Mouse (Mus musculus) adrenal gland, postnatal 14 days (tissue): ENCODE results near the gene Ddx41. TPM values are rescaled to one million over a fixed set of nuclear protein-coding genes. Genes with fewer than 3 reads are reported as not detected.

Source experiments
- DNase-seq: peaks from one replicate; pipeline ENCODE4 v3.0.0; 2021; ENCODE audit warnings: mixed read lengths
- total RNA-seq: library from RNA; stranded (reverse); gene quantifications from 2 replicates; pipeline ENCODE4 v1.2.3, GENCODE M21; 2021

Gene Ddx41
- total RNA-seq, 1 experiment from 2014 or later = 38.4 TPM

DNA sequence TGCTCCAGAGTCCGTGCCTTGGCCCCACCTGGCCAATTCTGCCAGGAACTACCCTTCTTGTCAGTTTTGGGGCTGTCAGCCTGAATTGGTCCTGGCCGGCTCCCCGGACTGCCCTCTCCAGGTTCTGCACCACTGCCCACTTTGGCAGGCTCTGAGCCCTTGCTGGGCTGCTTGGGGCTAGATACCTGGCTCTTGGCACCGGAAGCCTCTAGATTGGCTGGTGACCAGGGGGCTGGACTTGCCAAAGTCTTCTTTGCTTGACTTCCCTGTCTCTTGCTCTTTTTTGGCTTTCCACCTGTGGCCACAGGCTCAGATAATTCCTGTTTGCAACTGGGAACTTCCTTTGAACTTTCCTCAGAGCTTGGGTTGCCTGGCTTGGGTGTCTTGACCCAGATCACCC, 6.4 kb upstream of the Ddx41 start:
- DNase-seq = no peak

DNA sequence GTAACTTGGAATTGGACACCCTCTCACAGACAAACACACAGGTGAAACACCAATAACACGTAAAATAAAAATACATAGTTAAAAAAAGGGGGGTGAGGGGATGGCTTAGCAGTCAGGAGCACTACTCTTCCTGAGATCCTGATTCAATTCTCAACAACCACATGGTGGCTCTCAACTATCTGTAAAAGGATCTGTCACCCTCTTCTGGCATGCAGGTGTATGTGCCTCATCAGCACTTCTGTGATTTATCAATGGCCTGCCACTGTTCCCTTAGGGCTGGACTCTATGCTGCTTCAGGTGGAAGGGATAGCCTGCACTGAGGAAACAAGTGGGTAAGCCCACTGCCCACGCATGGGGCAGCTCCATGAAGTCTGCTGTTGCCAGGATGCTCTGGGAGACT, 4.5 kb upstream of the Ddx41 start:
- DNase-seq = peak; percentile 43

DNA sequence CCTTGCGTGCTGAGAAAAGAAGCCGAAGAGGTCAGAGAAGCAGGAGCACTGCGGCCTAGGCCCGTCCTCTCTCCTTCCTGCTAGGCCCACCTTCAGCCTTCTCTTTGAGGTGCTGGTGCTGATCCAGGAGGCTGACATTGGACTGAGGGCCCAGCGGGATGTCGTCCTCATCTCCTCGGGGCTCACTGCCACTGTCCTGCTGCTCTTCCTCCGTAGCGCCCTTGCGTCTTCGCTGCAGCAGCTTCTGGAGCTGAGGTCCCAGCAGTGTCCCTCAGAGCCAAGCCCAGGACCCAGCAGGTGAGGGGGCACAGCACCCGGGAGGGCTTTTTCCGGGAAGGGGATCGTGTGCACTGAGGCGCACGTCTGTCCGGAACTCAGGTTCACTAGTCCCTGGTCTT, 663 bp downstream of the Ddx41 start:
- DNase-seq = no peak

DNA sequence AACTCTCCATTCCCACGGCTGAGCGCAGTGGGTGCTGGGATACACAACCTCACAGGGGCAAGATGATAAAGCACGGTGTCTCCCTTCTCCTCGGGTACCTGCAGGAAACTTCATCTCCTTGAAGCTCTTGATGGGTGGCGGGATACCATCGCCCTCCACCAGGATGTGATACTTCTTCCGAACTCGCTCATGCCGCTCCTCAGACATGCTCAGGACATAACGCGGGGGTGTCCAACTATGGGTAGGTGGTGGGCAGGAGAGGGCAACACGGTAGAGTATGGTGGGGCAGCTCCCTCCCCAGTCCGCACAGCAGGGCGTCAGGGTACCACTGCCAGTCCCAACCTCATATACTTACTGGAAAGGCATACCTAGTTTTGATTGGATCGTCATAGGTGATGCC, 1.3 kb downstream of the Ddx41 start:
- DNase-seq = no peak

DNA sequence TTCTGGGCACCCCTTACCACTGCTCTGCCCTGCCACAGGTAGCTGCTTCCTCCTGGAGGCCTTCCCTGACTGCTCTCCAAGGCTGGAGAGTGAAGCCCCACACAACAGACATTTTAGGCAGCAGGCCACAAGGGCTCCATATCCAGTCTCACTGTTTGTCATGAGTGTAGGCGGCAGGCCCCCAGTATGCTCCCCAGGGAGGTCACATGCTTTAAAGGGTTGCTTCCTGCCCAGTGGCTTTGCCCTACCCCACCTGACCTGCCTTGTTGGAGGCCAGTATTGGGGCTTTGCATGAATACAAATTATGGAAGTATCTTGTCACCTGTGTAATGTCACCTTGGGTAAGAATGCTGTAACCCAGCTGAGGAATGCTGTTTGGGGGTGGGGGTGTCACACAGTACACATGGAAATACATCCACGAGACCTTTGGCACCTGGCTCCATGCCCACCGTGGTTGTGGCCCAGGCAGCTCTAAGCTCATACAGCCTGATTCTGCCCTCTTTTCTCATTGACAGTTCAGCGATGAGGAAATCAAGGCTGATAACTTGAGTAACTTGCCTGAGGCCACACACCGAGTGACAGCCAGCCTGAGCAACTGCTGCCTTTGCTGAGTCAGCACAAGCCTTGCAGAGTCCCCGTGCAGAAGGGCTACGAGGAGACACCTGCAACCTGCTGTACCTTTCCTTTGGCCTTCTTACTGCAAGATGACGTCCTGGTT, 7.1 kb downstream of the Ddx41 start, which contains the start of gene Dok3:
TSS of gene Dok3 (minus strand) at position 99 of the 718 bp plus-strand sequence.
- DNase-seq = peak; percentile 53

DNA sequence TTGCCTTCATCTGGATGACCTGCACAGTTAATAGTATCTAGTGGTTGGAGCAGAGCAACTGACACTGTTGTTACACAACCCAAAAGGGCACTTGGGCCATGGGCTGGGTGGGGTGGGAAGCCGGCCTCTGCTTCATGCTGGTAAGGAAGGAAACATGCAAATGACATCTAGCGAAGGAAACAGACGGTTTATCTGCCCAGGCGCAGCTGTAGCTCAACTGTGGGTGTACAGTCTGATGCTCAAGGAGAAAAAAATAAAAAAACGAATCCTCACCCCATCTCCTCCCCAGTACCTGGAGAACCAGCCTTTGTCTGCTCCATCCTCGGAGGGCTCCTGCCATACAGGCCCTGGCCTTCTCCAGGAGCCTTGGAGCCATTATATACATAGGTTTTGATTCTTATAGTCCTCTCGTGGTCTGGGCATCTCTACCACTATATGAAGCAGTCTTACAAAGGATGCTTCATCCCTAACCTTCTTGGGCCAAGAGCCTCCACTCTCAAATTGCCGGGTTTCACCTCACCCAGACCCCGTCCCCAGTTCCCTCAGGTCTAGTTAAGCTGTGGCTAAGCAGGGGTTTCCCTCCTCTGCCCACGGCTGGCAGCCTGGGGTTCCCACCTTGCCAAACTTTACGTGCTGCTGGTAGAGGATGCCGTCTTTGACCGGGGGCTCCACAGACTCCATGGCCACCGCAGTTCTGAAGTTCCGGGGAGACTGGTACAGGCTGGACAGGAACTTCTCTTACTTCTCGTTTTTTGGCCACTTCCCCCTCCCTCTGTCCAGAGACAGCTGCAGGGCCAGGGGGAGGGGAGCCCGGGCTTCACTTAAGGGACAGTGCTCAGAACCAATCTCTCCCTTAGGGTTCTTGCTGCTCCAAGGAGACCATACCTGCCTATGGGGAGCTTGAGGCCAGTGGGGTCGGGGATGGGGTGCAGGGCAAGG, 8.4 kb downstream of the Ddx41 start:
- DNase-seq = no peak

DNA sequence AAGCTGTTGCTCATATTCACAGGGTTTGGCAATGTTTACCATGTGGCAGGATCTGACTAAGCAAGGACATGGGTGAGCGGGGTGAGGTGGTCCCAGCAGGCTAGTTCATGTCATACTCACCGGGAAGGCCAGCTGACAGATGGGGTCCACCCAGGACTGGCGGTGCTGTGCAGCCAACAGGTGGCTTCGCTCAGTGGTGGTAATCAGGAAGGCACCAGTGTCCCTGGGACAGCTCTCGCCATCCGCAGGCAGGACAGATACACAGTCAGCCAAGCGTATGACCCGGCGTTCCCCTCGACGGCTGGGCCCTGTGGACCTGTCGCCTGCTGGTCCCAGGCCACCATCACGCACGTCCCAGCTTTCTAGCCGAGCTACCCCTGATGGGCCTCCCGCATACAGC, 9.2 kb downstream of the Ddx41 start:
- DNase-seq = no peak

DNA sequence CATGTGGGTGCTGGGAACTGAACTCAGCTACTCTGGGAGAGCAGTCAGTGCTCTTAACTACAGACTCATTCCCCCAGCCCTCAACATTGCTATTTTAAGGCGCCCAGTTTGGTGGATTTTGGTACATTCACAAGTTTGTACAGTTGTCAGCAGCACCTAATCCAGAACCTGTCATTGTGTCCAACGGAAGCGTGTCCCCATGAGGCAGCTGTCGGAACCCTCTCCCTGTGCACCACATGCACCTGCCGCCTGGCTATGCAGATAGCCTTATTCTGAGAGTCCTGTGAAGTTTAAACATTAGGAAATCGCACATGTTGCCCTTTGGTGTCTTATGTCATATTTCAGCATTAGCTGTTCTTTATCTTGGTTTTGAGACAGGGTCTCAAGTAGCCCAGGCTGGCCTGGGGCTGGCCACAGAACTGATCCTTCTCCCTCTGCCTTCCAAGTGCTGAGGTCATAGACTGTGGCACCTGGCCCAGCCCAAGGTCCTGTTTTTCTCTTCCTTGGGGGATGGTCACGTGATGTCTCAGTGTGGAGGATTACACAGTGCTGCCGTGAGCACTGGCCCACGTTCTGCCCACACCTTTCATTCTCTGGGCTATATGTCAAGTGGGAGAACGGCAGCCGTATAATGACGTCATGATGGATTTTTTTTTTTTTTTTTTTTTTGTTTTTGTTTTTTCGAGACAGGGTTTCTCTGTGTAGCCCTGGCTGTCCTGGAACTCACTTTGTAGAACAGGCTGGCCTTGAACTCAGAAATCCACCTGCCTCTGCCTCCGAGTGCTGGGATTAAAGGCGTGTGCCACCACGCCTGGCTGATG, 10.5 kb downstream of the Ddx41 start:
- no peak for DNase-seq

DNA sequence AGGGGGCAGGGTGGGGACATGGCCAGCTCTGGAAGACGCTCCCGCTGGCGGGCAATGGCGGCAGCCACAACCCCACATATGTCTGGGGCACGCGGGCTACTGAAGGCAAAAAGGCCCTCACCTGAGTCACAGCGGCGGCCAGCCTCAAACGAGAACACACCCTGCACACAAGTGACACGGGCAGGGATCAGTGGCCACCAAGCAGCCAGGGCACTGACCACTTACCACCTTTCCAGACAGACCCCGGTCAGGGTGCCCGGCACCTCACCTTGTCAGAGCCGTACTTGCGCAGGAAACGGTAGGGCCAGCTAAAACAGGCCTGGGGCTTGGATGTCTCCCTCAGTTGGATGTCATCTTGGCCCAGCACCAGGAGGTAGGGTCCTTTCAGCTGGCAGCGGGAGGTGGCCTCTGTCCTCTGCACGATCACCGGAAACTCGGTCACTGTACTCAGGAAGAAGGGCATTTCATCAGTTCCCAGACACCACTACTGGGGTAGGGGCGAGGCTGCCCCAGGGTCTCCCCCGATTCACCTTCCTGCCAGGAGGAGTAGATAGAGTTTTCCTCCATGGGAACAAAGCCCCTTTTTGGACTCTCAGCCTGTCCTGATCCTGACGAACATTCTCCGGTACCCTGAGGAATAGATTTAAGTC, 12.4 kb downstream of the Ddx41 start:
- no peak for DNase-seq

DNA sequence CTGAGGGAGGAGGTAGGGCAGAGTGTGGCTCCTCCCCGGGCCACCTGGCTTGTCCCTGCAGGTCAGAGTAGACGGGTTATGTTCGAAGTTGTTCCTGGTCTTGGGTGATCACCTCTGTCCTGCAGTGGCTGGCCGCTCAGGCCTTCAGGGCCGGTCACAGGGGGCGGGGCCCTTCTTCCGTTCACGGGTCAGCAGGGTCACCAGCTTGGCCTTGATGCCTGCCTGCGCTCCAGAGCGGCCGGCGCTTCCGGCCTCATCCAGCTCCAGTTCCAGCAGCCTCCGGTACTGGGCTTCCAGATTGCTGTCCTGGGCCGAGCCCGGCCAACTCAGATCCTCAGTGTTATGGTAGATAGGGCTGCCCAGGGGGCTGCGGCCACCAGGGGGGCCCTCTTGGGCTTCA, 13.2 kb downstream of the Ddx41 start:
- DNase-seq = peak; percentile 79

DNA sequence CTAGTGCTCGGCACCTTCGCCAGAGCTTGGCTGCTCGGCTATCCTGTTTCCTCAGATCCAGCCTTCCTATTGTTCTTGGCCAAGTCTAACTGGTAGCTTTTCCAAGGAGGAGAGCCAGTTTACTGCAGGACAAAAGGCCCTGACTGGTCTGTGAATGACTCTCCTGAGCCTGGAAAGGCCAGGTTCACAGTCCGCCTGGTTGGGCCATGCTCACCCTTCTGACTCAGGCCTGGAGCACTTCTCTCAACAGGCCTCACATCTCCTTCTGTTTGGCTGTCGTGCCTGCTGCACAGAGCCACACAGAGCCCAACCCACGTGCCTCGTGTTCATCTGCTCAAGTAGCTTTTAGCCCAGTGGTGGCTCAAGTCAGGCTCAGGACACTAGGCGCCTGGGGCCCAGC, 13.7 kb downstream of the Ddx41 start:
- no peak for DNase-seq

DNA sequence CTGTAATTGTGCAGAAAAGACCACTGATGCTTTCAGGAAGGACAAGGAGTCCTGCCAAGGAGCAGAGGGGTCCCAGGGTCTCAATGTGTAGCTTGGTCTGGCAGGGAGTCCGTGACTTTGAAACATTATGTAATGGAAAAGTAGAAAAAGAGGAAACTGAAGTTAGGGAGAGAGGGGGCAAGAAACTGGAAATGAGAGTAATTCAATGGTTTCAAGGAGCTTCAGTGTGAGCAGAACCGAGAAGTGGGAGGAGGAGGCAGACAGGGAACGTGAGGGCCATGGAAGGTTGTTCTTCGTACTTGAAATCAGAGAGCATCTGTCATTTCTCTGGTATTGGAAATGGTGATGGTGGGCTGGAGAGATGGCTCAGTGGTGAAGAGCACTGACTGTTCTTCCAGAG, 16.9 kb downstream of the Ddx41 start:
- no peak for DNase-seq

DNA sequence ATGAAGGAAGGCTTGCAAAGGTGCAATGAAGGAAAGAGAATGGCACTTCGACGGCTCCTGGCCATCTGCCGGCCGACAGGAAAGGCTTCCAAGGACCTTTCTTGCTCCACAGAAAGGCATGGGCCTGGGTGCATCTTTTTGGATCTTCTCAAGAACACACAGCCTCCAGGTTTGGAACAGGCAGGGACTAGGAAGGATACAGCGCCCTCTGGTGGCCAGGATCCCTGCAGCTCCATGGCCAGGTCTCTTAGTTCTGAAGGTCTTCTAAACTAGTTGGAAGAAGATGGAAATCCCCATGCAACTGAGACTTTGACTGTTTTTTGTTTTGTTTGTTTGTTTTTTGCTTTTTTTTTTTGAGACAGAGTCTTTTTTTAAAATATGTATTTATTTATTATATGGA, 19.5 kb downstream of the Ddx41 start:
- peak; percentile 93 for DNase-seq

DNA sequence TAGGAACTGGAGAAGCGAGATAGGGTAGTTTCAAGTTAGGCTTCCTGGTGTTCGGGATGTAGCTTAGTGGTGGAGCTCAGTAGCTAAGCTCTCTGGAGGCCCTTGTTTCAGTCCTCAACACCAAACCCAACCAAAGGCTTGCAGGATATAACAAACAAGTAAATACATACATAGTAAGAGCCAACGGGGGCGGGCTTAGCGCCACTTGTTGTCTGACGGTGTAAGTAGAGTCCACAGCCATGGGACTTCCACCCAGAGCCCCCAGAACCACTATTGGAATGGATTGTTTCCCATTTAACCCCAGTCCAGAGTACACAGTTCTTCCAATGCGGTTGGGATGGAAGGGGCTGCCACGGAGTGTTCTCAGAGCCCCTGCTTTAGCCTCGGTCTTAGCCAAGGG, 22.6 kb downstream of the Ddx41 start:
- DNase-seq = no peak

DNA sequence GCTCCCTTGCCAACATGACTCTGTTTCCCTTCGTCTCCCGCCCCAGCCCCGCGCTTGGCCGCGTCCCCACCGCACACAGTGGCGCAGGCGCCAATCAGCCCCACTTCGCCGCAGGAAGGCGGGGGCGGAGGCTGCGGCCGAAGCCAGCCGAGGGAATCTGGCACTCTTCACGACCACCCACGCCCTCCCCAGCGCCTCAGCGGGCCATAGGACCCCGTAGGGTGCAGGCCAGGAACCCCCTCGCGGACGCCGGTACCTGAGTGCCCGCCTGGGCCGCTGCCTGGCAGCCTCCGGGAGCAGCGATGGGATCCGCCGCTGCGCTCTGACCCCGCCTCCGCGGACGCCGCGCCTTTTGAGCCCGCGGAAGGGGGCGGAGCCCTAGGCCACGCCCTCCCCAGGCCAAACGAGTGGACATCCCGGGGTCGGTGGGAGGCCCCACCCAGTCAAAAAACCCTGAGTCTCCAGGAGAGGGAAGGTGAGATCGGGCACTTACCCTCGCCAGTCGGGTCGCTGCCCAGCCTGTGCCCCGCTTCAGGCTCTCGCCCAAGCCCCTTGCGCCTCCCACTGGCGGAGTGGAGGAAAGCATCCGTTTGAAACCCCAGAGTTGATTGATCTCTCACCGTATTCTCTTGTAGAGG, 23.2 kb downstream of the Ddx41 start, which contains the start of gene Pdlim7:
TSS of gene Pdlim7 (minus strand) at position 566 of the 638 bp plus-strand sequence.
- DNase-seq = peak; percentile 93

DNA sequence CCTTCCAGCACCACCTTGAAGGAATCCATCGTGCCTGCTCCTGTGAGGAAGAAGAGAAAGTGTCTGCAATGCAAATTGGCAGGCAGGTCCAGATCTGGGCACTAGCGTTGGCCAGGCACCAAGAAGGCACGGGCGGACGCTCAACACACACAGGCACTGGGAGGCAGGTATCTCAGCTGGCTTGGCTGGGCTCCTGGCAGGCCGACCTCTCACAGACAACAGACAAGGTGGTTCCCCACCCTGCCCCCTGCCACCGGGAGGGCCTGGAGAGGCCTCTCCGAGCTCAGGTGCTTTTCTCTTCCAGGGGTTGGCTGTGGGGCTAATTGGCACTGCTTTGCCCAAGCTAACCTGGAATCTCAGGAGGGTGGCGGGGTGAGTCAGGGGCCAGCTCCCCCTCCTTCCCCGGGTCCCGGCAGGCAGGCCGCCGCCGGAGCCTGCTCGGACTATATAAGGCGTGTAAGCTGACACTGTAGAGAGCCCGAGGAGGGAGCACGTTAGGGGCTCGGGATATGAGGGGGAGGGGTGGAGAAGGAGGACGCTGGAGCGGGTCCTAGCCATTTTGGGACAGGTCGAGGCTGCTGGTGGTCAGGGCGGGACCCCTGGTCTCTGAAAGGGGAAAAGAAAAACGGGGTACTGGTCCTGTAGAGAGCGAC, 24.0 kb downstream of the Ddx41 start:
- peak; percentile 66 for DNase-seq

DNA sequence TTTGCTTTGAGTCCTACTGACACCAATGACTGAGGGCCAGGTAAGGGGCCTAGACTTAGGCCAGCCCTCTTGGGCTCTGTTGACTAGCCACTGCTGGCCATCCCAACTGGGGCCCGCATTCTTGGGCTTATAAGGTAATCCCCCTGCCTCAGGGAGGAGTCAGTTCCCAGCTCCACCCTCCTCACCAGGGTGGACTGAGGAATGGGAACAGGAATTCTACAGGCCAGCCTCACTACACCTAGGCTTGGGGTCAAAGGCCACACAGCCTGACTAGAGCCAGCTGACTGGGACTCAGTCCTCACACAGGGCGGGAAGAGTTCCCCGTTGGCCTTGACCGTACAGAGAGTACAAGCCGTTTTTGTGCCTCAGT, 25.0 kb downstream of the Ddx41 start:
- DNase-seq = no peak

DNA sequence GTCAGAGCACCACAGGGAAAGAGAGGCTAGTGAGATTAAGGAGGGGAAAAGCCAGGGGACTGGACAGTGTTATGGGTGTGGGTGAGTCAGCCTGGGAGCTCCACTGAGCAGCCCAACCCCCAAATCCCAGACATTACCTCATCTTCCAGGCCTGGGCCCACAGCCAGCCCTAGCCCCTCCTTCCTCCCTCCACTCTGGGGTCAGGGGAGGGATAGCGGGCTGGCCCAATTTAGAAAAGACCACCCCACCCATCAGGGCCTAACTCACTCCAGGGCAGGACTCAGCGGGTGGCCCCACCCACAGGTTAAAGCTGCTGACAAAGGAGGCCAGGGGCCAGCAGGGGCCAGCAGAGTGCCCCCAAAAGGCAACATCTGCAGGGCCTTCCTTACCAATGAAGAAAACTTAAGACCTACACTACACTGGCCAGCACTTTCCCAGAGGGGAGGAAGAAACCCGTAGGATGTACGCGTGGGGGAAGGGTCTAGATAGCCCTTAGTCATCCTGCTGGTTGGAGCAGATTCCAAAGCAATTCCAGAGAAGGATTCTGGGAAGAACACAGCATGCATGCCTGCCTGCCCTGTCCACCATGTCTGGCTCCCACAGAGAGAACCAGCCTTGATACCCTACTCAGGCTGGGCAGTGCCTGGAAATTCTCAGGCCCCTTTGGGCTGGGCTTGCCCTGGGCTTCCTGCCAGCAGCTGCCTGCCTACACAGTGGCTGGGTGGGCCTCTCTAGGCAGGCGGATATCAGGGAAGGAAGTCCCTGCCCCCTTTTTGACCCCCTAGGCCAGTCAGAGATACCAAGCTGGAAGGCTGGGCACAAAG, 25.6 kb downstream of the Ddx41 start:
- peak; percentile 82 for DNase-seq

DNA sequence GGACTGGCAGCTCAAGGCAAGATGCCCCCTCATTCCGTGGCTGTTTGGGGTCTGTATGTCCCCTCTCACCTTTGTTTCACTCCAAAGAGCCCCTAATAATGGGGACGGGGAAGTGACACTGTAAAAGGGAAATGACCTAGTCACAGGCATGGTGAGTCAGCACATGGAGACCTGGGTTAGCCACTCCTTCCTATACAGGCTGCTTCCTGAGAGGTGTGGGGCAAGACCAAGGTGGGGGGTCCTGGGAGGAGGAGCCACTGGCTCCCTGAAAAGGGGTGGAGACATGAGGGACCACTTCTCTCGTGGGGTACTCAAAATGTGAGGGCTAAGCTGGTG, 26.2 kb downstream of the Ddx41 start:
- no peak for DNase-seq

DNA sequence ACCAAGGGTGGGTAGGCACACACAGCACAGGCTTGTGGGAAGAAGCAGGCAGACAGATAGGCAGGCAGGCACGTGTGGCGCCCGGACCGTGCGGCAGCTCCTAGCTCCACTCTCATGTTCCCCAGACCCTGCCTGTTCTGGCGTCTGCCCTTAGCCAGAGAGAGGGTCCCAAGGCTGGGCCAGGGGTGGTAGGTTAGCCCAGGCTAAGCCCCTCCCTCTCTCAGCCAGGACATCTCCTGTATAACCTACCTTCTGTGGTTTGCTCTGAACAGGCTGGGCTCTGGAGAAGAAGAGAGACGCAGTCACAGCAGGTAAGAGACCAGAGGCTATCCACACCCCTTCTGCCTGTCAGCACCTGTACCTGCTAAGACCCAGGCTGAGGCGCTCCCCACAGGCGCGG, 27.9 kb downstream of the Ddx41 start:
- DNase-seq = no peak
